Mouse (Mus musculus) intestine, embryonic 15.5 days (tissue): ENCODE data around the gene Galnt14. TPM values are rescaled to one million over a fixed set of nuclear protein-coding genes. Genes with fewer than 3 reads are reported as not detected.

Source experiments
- ATAC-seq: fragments of 200-750 bp; cut with Nextera tagmentation; 2 replicates; pipeline ENCODE4 v1.8.0; 2017; ENCODE audit warnings: moderate TSS enrichment, moderate library complexity
- H3K27ac ChIP-seq: fragments of 300-500 bp; sonication (generic); 2 replicates; pipeline ENCODE4 v1.5.1; 2015; ENCODE audit warnings: mild to moderate bottlenecking, inconsistent platforms
- H3K27me3 ChIP-seq: fragments of 300-500 bp; sonication (generic); replicated peaks from 2 replicates; pipeline ENCODE4 v1.6.1; 2015; ENCODE audit warnings: inconsistent platforms
- H3K36me3 ChIP-seq: fragments of 300-500 bp; sonication (generic); 2 replicates; pipeline ENCODE4 v1.6.1; 2015; ENCODE audit warnings: inconsistent platforms
- H3K4me1 ChIP-seq: fragments of 300-500 bp; sonication (generic); replicated peaks from 2 replicates; pipeline ENCODE4 v1.6.1; 2015; ENCODE audit warnings: inconsistent platforms
- H3K4me2 ChIP-seq: fragments of 300-500 bp; sonication (generic); replicated peaks from 2 replicates; pipeline ENCODE4 v1.6.1; 2015; ENCODE audit warnings: mild to moderate bottlenecking, inconsistent platforms
- H3K4me3 ChIP-seq: fragments of 300-500 bp; sonication (generic); replicated peaks from 2 replicates; pipeline ENCODE4 v1.5.1; 2015; ENCODE audit warnings: inconsistent platforms
- H3K9ac ChIP-seq: fragments of 300-500 bp; sonication (generic); 2 replicates; pipeline ENCODE4 v1.6.1; 2015; ENCODE audit warnings: inconsistent platforms
- H3K9me3 ChIP-seq: fragments of 300-500 bp; sonication (generic); 2 replicates; pipeline ENCODE4 v1.6.1; 2016; ENCODE audit warnings: inconsistent platforms
- WGBS: fragments of 180-500 bp; shearing (Covaris S2); methylation state at CpG from one replicate; pipeline ENCODE4 v1.1.7; 2015; 5-methylcytosine and 5-hydroxymethylcytosine counted together
- polyA plus RNA-seq: library from polyadenylated mRNA; unstranded; fragments of >200 nt; fragmentation: Nextera tagmentation; extraction: Ambion mirVana; gene quantifications from 2 replicates; pipeline ENCODE4 v1.2.1, GENCODE M21; 2015

The Galnt14 gene
- polyA plus RNA-seq, 1 experiment from 2014 or later, result 0.67 TPM

GRCm38 (mm10) chr17:73703571-73703970, 6.7 kb downstream of the Galnt14 start:
- peaks cover 4% of the 10 kb centered on the region; the same call in 1 of the 2 replicates for H3K27me3 ChIP-seq
- no peaks in the 10 kb centered on the region for H3K4me1 ChIP-seq
- no peaks in the 10 kb centered on the region for H3K36me3 ChIP-seq
- no peaks in the 10 kb centered on the region for H3K9me3 ChIP-seq
- H3K27ac ChIP-seq, result no peak overlapping the region
- no peak overlapping the region for H3K9ac ChIP-seq
- ATAC-seq, result no peak
- no peak overlapping the region for H3K4me2 ChIP-seq
- H3K4me3 ChIP-seq, result no peak overlapping the region

- WGBS, result 24% methylated on average over 7 of the region's 7 CpGs
- Histone ChIP-seq H3K4me1 (no peaks in the 10 kb centered on the region), H3K27me3 (no peaks in the 10 kb centered on the region), H3K9ac (no peak overlapping the region), H3K4me2 (no peak overlapping the region), H3K9me3 (no peaks in the 10 kb centered on the region), H3K27ac (no peak overlapping the region), H3K4me3 (no peak overlapping the region), H3K36me3 (no peaks in the 10 kb centered on the region)
- no peak for ATAC-seq
Measured at GRCm38 (mm10) chr17:73701016-73701415, 9.2 kb downstream of the Galnt14 start.

GRCm38 (mm10) chr17:73699881-73700280, 10.4 kb downstream of the Galnt14 start:
- Histone ChIP-seq H3K36me3 (no peaks in the 10 kb centered on the region), H3K9me3 (no peaks in the 10 kb centered on the region), H3K4me3 (no peak overlapping the region), H3K4me2 (no peak overlapping the region), H3K27me3 (no peaks in the 10 kb centered on the region), H3K27ac (no peak overlapping the region), H3K9ac (no peak overlapping the region), H3K4me1 (no peaks in the 10 kb centered on the region)
- 77% methylated on average over 6 of the region's 6 CpGs for WGBS
- no peak for ATAC-seq

GRCm38 (mm10) chr17:73694206-73694952, 15.9 kb downstream of the Galnt14 start:
- Histone ChIP-seq H3K9ac (no peak overlapping the region), H3K4me3 (no peak overlapping the region), H3K27ac (no peak overlapping the region), H3K9me3 (no peaks in the 10 kb centered on the region), H3K4me2 (no peak overlapping the region), H3K36me3 (no peaks in the 10 kb centered on the region), H3K27me3 (no peaks in the 10 kb centered on the region), H3K4me1 (no peaks in the 10 kb centered on the region)
- ATAC-seq, result no peak
- 74% methylated on average over 3 of the region's 3 CpGs for WGBS

- H3K4me1 ChIP-seq, result no peaks in the 10 kb centered on the region
- no peaks in the 10 kb centered on the region for H3K9me3 ChIP-seq
- H3K27ac ChIP-seq, result no peak overlapping the region
- H3K4me2 ChIP-seq, result no peak overlapping the region
- WGBS, result 62% methylated on average over 3 of the region's 3 CpGs
- no peak overlapping the region for H3K9ac ChIP-seq
- H3K27me3 ChIP-seq, result no peaks in the 10 kb centered on the region
- no peak for ATAC-seq
- H3K36me3 ChIP-seq, result no peaks in the 10 kb centered on the region
- no peak overlapping the region for H3K4me3 ChIP-seq
Measured at GRCm38 (mm10) chr17:73688261-73688660, 22.0 kb downstream of the Galnt14 start.

GRCm38 (mm10) chr17:73686292-73686691, 24.0 kb downstream of the Galnt14 start:
- 74% methylated on average over 8 of the region's 8 CpGs for WGBS
- no peak overlapping the region for H3K4me2 ChIP-seq
- no peak overlapping the region for H3K27ac ChIP-seq
- H3K9me3 ChIP-seq, result no peaks in the 10 kb centered on the region
- no peaks in the 10 kb centered on the region for H3K4me1 ChIP-seq
- no peak overlapping the region for H3K9ac ChIP-seq
- no peaks in the 10 kb centered on the region for H3K27me3 ChIP-seq
- ATAC-seq, result no peak
- H3K36me3 ChIP-seq, result no peaks in the 10 kb centered on the region
- H3K4me3 ChIP-seq, result no peak overlapping the region

- Histone ChIP-seq H3K27ac (no peak overlapping the region), H3K4me3 (no peak overlapping the region), H3K9me3 (no peaks in the 10 kb centered on the region), H3K9ac (no peak overlapping the region), H3K4me1 (no peaks in the 10 kb centered on the region), H3K36me3 (no peaks in the 10 kb centered on the region), H3K27me3 (no peaks in the 10 kb centered on the region), H3K4me2 (no peak overlapping the region)
- 54% methylated on average over 5 of the region's 5 CpGs for WGBS
- ATAC-seq, result no peak
Measured at GRCm38 (mm10) chr17:73684746-73685145, 25.5 kb downstream of the Galnt14 start.

GRCm38 (mm10) chr17:73671921-73672320, 38.3 kb downstream of the Galnt14 start:
- Histone ChIP-seq H3K27me3 (no peaks in the 10 kb centered on the region), H3K4me1 (no peaks in the 10 kb centered on the region), H3K9ac (no peak overlapping the region), H3K9me3 (no peaks in the 10 kb centered on the region), H3K36me3 (no peaks in the 10 kb centered on the region), H3K4me2 (no peak overlapping the region), H3K27ac (no peak overlapping the region), H3K4me3 (no peak overlapping the region)
- 75% methylated on average over 5 of the region's 5 CpGs for WGBS
- ATAC-seq, result no peak

GRCm38 (mm10) chr17:73670048-73670447, 40.2 kb downstream of the Galnt14 start:
- no peak for ATAC-seq
- Histone ChIP-seq H3K4me1 (no peaks in the 10 kb centered on the region), H3K36me3 (no peaks in the 10 kb centered on the region), H3K4me2 (no peak overlapping the region), H3K9me3 (no peaks in the 10 kb centered on the region), H3K27ac (no peak overlapping the region), H3K9ac (no peak overlapping the region), H3K4me3 (no peak overlapping the region), H3K27me3 (no peaks in the 10 kb centered on the region)
- WGBS, result 65% methylated on average over 2 of the region's 2 CpGs

GRCm38 (mm10) chr17:73668996-73669395, 41.3 kb downstream of the Galnt14 start:
- Histone ChIP-seq H3K4me3 (no peak overlapping the region), H3K36me3 (no peaks in the 10 kb centered on the region), H3K27ac (no peak overlapping the region), H3K9ac (no peak overlapping the region), H3K4me1 (no peaks in the 10 kb centered on the region), H3K9me3 (no peaks in the 10 kb centered on the region), H3K27me3 (no peaks in the 10 kb centered on the region), H3K4me2 (no peak overlapping the region)
- ATAC-seq, result no peak
- WGBS, result 60% methylated on average over 1 of the region's 1 CpGs

GRCm38 (mm10) chr17:73663237-73663636, 47.0 kb downstream of the Galnt14 start:
- H3K9ac ChIP-seq, result no peak overlapping the region
- WGBS, result 68% methylated on average over 3 of the region's 3 CpGs
- no peak overlapping the region for H3K4me2 ChIP-seq
- ATAC-seq, result no peak
- H3K9me3 ChIP-seq, result no peaks in the 10 kb centered on the region
- H3K27ac ChIP-seq, result no peak overlapping the region
- no peak overlapping the region for H3K4me3 ChIP-seq
- H3K27me3 ChIP-seq, result no peaks in the 10 kb centered on the region
- H3K4me1 ChIP-seq, result no peaks in the 10 kb centered on the region
- H3K36me3 ChIP-seq, result no peaks in the 10 kb centered on the region

GRCm38 (mm10) chr17:73658731-73659445, 51.4 kb downstream of the Galnt14 start:
- Histone ChIP-seq H3K27me3 (no peaks in the 10 kb centered on the region), H3K27ac (no peak overlapping the region), H3K4me3 (no peak overlapping the region), H3K4me1 (no peaks in the 10 kb centered on the region), H3K36me3 (no peaks in the 10 kb centered on the region), H3K9me3 (no peaks in the 10 kb centered on the region), H3K4me2 (no peak overlapping the region), H3K9ac (no peak overlapping the region)
- WGBS, result 85% methylated on average over 6 of the region's 6 CpGs
- no peak for ATAC-seq

- no peaks in the 10 kb centered on the region for H3K9me3 ChIP-seq
- no peaks in the 10 kb centered on the region for H3K27me3 ChIP-seq
- 85% methylated on average over 3 of the region's 3 CpGs for WGBS
- no peak overlapping the region for H3K4me2 ChIP-seq
- H3K9ac ChIP-seq, result no peak overlapping the region
- H3K4me1 ChIP-seq, result no peaks in the 10 kb centered on the region
- no peak overlapping the region for H3K27ac ChIP-seq
- ATAC-seq, result no peak
- H3K36me3 ChIP-seq, result no peaks in the 10 kb centered on the region
- H3K4me3 ChIP-seq, result no peak overlapping the region
Measured at GRCm38 (mm10) chr17:73656373-73656772, 53.9 kb downstream of the Galnt14 start.
